Mouse (Mus musculus): ENCODE data around the gene Stk19.

DNA sequence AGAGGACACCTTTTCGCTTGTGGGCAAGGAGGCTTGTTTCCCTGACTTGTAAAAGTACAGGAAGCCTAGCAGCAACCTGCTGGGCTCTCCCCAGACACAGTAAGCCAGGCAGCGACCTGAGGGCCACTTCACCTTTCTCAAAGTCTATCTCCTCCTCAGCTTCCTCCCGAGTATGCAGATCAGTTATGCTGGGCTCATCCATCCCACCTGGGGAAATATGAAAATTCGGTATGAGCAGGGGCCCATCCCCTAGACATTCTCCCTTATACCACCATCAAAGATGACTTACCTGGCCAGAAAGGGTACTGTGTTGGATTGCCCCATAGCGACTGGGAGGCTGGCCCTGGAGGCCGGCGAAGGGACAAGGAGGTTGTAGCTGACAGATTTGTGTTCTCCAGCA is 10.9 kb upstream of the Stk19 start:
- TF ChIP-seq POLR2A (IDR thresholded peaks at IDR 0.05; ENCODE audit: insufficient read depth, low read depth, low read length) (no peak), CTCF (IDR thresholded peaks at IDR 0.05) (no peak)
